Mouse (Mus musculus) cortical plate, adult 2 months (tissue): ENCODE results near the gene Strip2. TPM values are rescaled to one million over a fixed set of nuclear protein-coding genes. Genes with fewer than 3 reads are reported as not detected.

ENCODE experiments used
- H3K27ac ChIP-seq: fragments of 200-500 bp; 2 replicates; pipeline ENCODE4 v1.5.1; 2012; ENCODE audit warnings: low read length, control low read depth, inconsistent platforms; ENCODE audit not compliant: insufficient read depth
- H3K4me1 ChIP-seq: fragments of 200-500 bp; 2 replicates; pipeline ENCODE4 v1.6.1; 2011; ENCODE audit warnings: low read length; ENCODE audit not compliant: control insufficient read depth, insufficient read depth
- H3K4me3 ChIP-seq: fragments of 200-500 bp; 2 replicates; pipeline ENCODE4 v1.5.1; 2011; ENCODE audit warnings: mild to moderate bottlenecking, low read length, control low read depth; ENCODE audit not compliant: insufficient read depth
- CTCF ChIP-seq: fragments of 200-500 bp; IDR thresholded peaks from 2 replicates; pipeline ENCODE4 v1.5.1; 2011; ENCODE audit warnings: mild to moderate bottlenecking, control low read depth, low read length; ENCODE audit not compliant: insufficient read depth; ENCODE audit errors: extremely low read depth
- POLR2A ChIP-seq: fragments of 200-500 bp; IDR thresholded peaks from 2 replicates; pipeline ENCODE4 v1.6.1; 2011; ENCODE audit warnings: mild to moderate bottlenecking, low read length, control low read depth; ENCODE audit not compliant: insufficient read depth; ENCODE audit errors: extremely low read depth
- polyA plus RNA-seq: library from polyadenylated mRNA; depleted of rRNA; stranded (reverse); fragments of >200 nt; gene quantifications from 2 replicates; pipeline ENCODE4 v1.2.3, GENCODE M21; 2012

Gene Strip2
- polyA plus RNA-seq, 1 experiment = 15.2 TPM

DNA sequence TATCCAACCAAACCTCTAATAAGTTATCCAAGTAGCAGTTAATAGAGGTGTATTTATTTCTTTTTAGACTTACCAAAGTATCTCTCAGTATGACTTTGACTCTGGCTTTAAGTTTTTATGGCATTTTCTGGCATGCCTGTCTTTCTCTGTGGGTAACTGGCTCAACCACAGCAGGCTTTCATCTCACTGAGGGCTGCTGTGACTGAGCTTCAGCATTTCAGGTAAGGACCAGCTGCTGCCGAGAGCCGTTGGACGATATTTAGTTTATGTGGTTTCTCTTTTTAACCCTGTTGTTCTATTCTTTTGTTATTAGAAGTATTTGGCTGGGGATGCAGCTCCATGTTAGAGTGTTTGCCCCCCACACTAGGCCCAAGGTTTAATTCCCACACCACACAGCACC lies 19.8 kb upstream of the Strip2 start:
- Histone ChIP-seq H3K27ac (no peak overlapping the region), H3K4me3 (no peak overlapping the region), H3K4me1 (no peaks in the 10 kb centered on the region)
- TF ChIP-seq POLR2A (no peak), CTCF (no peak)

GRCm38 (mm10) chr6:29901450-29901849 lies 15.4 kb upstream of the Strip2 start:
- H3K27ac ChIP-seq = no peak overlapping the region
- TF ChIP-seq CTCF = no peak
- no peak for TF ChIP-seq POLR2A
- no peaks in the 10 kb centered on the region for H3K4me1 ChIP-seq
- no peak overlapping the region for H3K4me3 ChIP-seq

GRCm38 (mm10) chr6:29902256-29902655 lies 14.6 kb upstream of the Strip2 start:
- H3K4me1 ChIP-seq = no peaks in the 10 kb centered on the region
- no peak overlapping the region for H3K4me3 ChIP-seq
- H3K27ac ChIP-seq = no peak overlapping the region
- TF ChIP-seq CTCF (no peak), POLR2A (no peak)

DNA sequence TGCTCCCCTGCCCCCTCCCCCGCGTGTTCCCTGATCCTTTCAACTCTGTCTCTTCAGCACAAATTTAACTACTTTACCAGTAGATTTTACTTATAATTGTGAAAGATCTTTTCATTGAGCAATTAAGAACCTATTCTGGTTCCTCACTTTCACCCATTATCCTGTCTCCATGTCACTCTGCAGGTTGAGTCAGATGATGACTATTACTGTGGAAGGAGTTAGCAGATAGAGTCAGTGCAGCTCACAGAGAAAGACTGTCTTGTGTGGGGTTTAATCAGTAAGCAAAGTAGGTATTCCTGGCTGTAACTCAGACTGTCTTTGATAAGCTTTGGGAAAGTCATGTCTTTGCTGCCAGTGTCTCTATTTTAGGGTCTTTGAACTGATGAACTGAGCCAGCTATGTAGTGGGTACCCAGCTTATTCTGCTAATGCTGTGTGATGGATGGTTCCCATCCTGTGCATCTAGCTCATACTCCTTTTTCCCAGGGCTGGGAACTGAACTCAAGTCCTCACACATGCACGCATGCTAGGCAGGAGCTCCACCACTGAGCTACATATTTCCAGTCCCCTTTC lies 13.4 kb upstream of the Strip2 start:
- H3K4me3 ChIP-seq = no peak overlapping the region
- H3K4me1 ChIP-seq = no peaks in the 10 kb centered on the region
- H3K27ac ChIP-seq = no peak overlapping the region
- TF ChIP-seq POLR2A = no peak
- no peak for TF ChIP-seq CTCF

DNA sequence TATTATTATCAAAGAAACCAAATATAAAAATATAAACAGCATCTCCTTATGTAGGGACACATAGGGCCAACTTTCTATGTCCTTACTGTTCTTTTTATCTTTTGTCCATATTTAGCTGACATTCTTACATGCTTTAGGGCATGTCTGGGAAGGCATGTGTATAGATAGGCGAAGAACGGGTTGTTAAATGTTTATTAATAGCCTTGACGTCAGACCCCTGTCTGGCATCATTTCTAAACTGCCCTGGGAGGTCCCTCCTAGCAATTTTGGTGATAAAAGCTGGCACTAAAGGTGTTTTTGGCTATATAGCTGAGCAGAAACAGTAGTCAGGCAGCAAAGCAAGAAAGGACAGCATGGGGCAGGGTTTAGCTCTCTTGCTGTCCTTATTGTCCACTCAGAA lies 12.5 kb upstream of the Strip2 start:
- H3K4me3 ChIP-seq = no peak overlapping the region
- H3K27ac ChIP-seq = no peak overlapping the region
- no peaks in the 10 kb centered on the region for H3K4me1 ChIP-seq
- no peak for TF ChIP-seq POLR2A

DNA sequence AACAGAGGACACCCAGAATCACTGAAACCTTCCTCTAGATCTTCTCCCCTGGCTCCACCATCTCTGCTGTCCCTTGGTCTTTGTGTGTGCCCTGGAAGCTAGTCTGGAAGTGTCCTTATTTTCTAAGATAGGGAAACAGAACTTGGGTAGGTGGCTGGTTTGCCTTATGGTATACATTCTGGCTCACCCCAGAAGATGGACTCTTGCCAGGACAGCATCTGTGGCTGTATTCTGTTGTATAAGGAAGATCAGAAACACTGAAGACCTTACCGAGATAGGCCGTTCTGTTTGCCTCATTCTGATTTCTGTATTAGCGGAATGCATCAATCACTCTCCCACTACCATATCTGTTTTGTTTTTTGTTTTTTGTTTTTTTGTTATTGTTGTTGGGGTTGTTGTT lies 6.2 kb upstream of the Strip2 start:
- H3K27ac ChIP-seq = no peak overlapping the region
- H3K4me1 ChIP-seq = no peaks in the 10 kb centered on the region
- TF ChIP-seq CTCF (no peak), POLR2A (no peak)
- H3K4me3 ChIP-seq = no peak overlapping the region

DNA sequence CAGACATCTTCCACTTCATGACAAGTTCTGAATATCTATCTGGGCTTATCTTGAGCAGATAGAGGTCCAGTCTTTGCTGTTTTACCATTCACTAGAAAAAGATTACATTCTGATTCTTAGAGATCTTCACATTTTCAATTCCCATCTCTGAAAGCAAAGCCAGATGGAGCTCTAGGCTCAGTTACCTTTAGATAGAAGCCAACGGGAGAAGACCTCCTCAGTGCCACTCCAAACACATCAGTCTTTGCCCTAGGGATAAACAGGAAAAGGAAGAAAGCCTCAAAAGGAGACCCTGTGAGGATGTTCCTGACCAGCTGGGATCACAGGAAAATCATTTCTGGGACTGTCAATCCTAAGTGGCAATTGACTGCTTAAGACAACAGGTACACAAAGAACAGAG lies 3.1 kb upstream of the Strip2 start:
- no peaks in the 10 kb centered on the region for H3K4me1 ChIP-seq
- H3K27ac ChIP-seq = no peak overlapping the region
- TF ChIP-seq CTCF (no peak), POLR2A (no peak)
- H3K4me3 ChIP-seq = no peak overlapping the region

DNA sequence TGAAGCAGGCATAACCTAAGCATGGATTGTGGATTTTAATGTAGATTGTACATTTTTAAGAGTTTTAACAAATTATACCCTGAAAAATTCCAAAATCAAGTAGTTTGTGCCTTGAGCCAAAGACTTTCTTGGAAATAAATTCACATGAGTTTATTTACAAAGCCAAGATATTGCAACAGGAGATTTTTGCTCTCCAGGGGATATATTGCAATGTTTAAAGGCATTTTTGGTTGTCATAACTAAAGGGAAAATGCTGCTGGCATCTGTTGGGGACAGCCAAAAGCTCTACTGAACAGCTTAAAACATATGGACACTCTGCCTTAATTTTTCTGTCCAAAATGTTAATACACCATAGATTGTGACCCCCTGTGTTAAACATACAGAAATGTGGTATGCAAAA lies 2.7 kb upstream of the Strip2 start:
- Histone ChIP-seq H3K4me1 (no peaks in the 10 kb centered on the region), H3K27ac (no peak overlapping the region), H3K4me3 (no peak overlapping the region)
- TF ChIP-seq CTCF = no peak
- TF ChIP-seq POLR2A = no peak

- Histone ChIP-seq H3K4me3 (no peak overlapping the region; the same call in 1 of the 2 replicates), H3K4me1 (no peaks in the 10 kb centered on the region), H3K27ac (no peak overlapping the region)
- TF ChIP-seq POLR2A (no peak), CTCF (no peak)
These were observed 976 bp upstream of the Strip2 start for GRCm38 (mm10) chr6:29915836-29916235.

DNA sequence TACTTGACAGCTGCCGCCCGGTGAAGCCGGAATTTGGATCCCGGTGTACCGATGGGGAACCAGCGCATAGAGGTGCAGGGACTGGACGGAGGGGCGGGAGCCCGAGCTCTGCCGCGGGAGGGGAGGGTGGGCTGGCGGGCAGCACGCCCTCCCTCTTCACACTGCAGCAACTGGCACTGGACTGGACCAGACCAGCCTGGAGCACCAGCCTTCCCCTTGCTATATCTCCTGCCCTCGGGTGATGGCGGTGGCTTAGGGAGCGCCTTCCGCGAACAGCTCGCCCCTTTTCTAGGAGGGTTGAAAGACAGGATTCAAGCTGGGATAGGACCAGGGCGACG lies 540 bp downstream of the Strip2 start:
- TF ChIP-seq POLR2A (no peak), CTCF (no peak)
- H3K27ac ChIP-seq = no peak overlapping the region

More for the DNA sequence above, 540 bp downstream of the Strip2 start:
- Histone ChIP-seq H3K4me3 (peak overlapping the region; percentile 51), H3K4me1 (no peaks in the 10 kb centered on the region)
